Mouse (Mus musculus): ENCODE results near the gene Otoa.
A peak's percentile ranks its signal among the peaks of the same experiment; 100 is the strongest.

Otoa gene

DNA sequence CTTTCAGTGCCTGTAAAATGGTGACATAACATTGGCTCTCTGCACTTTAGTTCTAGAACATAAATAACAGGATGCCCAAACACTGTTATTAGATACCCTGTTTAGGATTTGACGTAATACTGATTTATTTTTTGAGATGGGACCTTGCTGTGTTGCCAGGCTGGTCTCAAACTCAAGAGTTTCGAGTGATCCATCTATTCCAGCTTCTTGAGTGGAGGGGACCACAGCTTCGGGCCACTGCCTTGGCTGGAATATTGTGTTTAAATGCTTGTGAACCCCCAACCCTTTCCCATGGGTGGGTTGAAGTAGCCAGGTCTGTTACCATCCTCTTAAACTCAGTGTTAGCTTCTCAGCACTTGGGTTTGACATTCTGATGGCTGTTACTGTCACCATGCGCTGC lies at the start of gene Otoa:
Otoa (plus strand) TSS at position 301 of the 400 bp plus-strand sequence.
- DNase-seq (ENCODE audit: extremely low read depth, low read depth, low spot score): no peak

DNA sequence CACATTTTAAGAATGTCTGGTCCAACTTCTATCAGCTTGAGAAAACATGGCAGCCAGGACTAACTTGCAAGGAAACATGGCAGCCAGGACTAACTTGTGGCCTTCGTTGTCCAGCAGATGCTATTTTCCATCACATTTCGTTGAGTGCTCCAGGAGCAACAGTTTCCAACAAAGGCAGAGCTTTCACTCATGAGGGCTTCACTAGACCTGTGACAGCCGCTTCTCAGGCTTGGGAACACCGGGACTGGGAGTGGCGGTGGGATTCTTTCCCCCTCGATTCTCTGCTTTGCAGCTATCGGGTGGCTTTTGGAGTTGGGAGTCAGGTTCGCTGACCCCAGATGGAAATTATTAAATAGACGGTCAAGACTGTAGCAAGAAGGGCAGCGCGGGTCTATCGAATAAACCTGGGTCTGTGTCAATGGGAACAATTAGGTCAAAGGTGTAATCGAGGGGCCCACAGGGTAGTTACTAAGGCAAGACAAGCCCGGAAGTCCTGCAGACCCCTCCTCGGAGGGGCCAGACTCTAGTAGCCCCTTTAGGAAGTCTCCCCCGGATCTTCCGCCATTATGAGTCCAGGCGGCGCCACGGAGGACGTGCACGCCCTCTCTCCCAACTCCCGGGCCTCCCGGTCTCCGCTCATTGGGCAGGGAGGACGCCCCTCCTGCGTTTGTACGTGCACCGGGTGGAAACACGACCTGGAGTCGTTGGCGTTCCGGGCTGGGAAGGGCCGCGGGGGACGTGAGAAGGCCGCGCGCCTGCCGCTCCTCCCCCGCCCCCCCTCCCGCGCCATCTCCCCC lies 47.4 kb upstream of the Otoa start, which contains the start of gene Mettl9:
Mettl9 (plus strand) TSS at position 590 of the 797 bp plus-strand sequence.
- DNase-seq (ENCODE audit: extremely low read depth, low read depth, low spot score): no peak

DNA sequence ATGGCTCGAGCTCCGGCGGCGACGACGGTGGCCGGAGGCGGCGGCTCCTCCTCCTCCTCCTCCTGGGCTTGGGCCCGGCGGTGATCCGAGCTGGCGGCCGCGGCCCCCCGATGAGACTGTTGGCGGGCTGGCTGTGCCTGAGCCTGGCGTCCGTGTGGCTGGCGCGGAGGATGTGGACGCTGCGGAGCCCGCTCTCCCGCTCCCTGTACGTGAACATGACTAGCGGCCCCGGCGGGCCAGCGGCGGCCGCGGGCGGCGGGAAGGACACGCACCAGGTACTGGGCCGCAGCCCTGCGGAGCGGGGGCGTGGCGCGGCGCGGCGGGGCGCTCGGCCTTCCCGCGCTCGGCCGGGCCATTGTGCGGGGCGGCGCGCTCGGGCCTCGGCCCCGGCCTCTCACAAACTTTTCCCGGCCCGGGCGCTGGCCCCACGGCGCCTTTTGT lies 46.7 kb upstream of the Otoa start:
- no peak for DNase-seq (ENCODE audit: extremely low read depth, low read depth, low spot score)

DNA sequence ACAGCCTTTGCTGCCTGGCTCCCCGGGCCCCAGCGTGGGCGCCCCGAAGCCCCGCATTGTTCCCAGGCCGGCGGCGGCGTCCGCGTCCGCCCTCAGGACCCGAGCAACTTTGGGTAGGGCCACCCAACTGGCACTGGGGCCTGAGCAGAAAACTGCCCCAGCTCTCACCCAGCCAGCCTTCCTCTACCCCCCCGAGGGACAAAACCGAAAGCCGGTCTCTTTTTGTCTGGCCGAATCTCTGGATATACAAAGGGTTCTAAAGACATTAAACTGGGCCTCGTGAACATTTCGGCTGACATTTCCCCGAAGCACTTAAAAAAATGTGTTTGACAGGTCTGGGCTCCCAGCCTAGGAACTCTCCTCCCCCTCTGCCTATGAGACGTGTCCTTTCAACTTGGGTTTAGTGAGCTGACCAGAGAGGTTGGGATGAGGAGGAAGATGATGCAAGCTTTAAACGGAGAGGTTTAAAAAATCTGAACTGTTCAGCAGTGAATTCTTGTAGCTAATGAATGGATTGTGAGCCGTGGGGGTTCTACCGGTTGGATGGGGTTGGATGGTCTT lies 46.2 kb upstream of the Otoa start:
- no peak for DNase-seq (ENCODE audit: extremely low read depth, low read depth, low spot score)

DNA sequence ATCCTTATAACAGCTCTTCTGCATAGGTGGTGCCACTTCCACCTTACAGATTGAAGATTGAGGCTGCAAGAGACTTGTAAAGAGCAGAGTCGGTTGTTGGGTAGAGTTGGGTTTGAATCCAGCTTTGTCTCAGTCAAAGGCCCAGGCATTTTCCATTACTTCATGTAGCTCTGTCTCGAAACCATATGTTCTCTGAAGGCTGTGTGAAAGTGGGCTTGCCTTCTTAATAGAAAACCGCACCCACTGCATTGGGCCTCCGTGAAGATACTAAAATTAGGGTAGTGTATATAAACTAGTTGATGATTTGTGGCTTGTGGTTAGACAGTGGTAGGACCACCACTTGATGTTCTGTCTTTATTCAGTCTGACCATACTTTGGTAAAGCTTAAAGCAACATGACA lies 40.9 kb upstream of the Otoa start:
- no peak for DNase-seq (ENCODE audit: extremely low read depth, low read depth, low spot score)

DNA sequence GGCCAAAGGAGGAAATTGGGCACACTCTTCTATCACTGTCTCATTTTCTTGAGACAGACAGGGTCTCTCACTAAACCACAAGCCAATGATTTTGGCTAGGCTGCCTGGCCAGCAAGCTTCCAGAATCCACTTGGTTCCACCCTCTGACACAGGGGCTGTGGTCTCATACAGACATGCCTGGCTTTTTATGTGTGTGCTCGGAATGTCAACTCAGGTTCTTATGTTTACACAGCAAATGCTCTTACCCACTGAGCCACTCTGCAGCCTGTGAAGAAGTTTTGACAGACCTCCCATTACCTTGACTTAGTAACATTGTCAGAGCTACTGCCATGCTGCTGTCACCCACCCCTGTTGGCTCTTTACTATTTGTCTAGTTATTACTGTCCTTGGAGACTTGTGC lies 39.5 kb upstream of the Otoa start:
- DNase-seq (ENCODE audit: extremely low read depth, low read depth, low spot score): no peak

DNA sequence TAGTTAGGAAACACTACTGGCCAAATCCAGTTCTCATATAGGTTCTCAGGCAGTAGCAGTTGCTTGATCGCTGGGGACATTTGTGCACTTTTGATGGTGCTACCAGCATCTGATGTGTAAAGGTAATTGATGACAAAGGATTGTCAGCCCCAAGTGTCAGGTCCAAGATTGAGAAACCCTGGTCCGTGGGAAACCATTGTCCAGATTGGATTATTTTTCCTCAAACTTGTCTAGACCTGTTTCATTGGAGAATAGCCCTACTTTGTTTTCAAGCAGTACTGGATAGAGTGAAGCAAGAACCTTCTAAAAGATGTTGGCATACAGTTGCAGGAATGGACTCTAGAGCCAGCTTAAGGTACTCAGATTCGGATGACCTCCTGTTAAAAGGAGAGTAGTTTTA lies 38.4 kb upstream of the Otoa start:
- peak; percentile 97 for DNase-seq (ENCODE audit: extremely low read depth, low read depth, low spot score)

DNA sequence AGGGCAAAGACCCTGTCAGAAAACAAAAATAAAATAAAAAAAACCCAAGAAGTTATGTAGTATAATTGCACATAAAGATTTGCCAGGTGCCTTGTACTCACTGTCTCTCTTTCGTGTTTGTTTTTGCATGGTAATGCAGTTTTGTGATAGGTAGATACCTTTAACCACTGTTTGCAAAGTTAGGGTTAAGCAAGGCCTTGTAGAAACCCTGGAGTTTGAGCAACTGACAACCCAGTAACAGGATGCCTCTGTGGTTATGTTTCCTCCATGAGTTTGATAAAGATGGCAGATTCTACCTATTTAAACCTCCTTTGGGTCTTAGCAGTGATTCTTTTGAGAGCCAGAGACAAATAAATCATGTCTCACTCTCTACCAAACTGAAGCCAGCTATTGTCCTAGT lies 37.9 kb upstream of the Otoa start:
- DNase-seq (ENCODE audit: extremely low read depth, low read depth, low spot score): no peak

DNA sequence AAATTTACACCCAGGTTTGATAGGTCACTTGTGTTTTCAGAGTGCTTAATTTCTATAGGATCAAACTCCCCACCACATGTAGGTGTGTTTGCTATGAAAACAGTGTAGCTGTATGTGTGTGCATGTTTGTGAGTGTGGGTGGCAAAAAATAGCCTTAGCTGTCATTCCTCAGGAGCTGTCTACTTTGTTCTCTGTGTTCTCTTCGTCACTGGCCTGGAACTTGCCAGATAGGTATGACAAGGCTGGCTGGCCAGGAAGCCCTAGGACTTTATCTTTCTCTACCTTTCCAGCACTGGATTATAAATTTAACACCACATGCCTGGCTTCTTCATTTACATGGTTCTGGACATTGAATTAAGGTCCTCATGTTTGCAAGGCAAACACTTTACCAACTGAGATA lies 37.2 kb upstream of the Otoa start:
- DNase-seq (ENCODE audit: extremely low read depth, low read depth, low spot score): peak; percentile 85

DNA sequence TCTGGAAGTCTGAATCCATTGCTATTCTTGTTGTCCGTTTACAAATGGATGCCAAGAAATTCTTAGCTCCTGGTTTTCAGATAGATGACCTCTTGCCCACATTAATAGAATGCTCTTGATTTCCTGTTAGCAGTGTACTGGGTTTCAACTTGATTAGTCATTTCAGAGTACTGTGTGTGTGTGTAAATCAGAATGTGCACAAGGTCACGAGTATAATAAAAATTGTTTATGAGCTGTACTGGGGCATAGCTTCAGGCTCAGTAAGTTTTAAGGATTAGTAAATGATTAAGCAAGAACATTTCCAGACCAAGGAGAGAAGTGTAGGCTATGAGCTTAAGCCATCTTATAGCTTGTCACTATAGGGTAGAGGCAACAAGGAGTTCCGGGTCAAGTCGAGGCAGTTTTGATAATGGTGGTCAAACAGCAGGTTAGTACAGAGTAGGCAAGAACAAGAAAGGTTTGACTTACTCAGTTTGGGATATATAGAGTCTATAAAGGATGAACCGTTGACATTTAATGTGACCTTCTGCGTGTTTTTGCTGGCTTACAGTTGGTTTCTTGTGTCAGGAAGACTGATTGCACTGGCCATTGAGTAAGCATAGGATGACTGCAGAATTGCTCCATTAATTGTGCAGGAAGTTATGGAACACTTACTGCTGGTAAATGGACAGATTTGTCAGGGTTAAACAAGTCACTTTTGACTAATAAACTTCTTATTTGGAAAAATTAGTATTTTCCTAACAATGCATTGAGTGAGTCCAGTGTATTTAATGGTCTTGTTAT lies 35.6 kb upstream of the Otoa start:
- DNase-seq (ENCODE audit: extremely low read depth, low read depth, low spot score): peak; percentile 96

DNA sequence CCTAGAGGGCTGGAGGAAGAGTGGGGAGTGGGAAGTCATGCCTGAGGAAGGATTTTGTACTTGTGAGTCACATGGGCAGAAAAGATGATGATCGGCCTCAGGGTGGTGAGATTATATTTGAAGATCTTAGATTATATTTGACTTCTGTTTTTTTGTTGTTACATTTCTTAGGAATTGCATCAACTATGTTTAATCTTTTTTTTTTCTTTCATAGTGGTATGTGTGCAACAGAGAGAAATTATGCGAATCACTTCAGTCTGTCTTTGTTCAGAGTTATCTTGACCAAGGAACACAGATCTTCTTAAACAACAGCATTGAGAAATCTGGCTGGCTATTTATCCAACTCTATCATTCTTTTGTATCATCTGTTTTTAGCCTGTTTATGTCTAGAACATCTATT lies 33.8 kb upstream of the Otoa start:
- no peak for DNase-seq (ENCODE audit: extremely low read depth, low read depth, low spot score)

DNA sequence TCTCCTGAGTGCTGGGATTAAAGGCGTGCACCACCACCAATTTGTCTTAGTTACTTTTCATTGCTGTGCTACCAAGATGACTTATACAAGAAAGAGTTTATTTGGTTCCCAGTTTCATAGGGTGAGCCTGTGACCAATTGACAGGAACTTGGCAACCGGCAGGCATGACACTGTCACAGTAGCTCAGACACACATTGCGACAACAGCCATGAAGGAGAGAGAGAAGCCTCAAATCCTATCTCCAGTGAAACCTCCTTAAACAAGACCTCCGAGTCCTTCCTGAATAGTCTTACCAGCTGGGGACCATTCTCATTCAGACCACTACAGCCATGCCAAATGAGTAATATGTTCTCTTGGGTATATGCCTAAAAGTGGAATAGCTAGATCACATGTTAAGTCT lies 28.4 kb upstream of the Otoa start:
- no peak for DNase-seq (ENCODE audit: extremely low read depth, low read depth, low spot score)

DNA sequence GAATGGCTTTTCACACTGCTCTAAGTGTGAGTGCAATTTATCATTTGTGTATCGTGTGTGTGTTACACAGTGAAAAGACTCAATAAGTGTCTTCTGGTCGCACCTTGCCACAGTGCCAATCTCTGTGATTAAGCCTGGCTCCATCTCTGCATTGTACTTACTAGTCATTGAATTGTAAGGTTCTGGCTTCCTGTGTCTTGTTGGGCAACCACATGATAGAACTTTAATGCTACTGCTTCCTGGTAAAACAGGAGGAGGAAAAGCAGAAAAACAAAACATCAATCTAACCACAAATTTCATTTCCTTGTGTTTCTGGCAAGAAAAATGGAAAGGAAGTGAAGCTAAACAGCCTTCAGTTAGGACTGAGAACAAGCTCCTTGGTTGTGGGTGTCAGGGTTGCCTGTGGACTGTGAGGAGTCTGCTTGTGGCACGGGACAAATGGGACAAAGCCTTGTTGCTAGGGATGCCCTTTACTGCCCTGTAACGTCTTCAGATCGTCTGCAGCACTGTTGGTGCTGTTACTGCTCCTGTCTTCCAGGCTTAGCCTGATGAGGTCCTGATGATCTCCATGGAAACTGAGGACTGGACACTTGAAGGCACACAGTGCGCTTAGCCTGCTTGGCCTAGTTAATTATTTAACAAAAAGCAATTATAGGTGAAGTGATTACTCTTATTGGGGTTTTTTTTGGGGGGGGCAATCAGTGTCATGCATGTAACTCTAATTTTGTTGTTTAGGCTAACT lies 21.8 kb upstream of the Otoa start:
- DNase-seq (ENCODE audit: extremely low read depth, low read depth, low spot score): no peak

DNA sequence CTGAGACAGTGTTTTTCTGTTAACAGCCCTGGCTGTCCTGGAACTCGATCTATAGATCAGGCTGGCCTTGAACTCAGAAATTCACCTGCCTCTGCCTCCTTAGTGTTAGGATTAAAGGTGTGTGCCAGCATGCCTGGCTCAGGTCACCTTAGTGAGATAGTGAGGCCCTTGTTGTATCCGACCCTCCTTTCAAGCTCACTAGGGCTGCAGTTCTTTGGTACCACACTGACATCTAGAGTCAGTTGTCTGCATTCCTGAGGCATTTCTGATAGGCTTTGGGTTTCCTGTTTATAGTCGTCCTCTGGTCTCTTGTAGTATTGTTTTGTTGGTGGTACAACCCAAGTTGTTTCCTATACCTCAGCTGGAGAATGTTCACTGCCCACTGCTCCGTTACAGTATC lies 17.1 kb upstream of the Otoa start:
- DNase-seq (ENCODE audit: extremely low read depth, low read depth, low spot score): no peak

DNA sequence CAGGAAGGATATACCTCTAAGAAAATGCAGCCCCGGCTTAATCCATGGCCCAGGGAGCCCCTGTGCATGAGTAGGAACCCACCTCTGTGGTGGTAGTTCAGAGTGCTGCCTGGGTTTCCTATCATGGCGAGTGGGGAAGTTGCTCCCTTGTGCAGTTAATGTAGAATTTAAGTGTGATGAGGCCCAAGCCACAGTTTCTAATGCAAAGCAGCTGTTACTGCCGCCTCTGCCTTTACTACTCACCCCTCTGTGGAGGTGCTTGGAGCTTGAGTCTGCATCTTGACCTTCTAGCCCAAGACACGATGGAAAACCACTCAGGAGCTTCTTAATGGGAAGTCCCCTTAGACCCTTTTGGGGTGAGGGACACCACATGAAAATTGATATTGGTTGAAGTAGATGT lies 10.2 kb upstream of the Otoa start:
- DNase-seq (ENCODE audit: extremely low read depth, low read depth, low spot score): no peak

DNA sequence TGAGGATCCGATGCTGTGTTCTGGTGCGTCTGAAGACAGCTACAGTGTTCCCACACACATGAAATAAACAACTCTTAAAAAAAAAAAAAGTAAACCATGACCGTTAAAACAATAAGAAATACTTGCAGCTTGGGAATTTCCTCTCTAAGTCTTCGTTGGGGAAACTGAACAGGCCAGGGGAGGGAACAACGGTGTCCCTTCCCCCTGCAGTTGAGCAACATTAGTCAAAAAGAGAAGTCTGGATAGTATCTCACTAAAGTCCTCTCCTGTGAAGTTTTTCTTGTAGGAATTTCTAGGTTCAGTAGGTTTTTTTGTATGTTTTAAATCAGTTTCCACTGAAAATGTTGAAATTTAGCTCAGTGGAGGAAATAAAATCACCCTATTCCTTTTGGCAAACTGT lies 8.9 kb upstream of the Otoa start:
- DNase-seq (ENCODE audit: extremely low read depth, low read depth, low spot score): no peak

DNA sequence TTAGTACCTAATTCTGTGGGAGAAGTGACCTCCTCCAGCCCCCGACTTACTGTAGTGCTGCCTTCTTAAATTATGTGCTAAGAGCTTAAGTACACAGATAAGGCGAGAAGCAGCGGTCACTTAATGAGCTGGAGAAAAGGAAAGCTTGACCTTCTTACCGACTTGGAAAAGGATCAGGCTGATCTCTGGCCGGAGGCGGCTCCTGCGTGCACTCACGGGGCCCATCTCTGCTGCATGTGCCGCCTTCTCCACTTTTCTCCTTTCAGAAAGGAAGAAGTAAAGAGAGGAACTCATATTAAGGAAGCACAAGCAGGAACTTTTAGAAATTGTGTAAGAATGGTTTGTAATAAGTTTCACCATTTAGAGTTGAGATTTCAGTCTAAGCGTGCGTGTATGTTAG lies 7.2 kb upstream of the Otoa start, which contains the start of gene Igsf6:
Igsf6 (minus strand) TSS at position 292 of the 400 bp plus-strand sequence.
- no peak for DNase-seq (ENCODE audit: extremely low read depth, low read depth, low spot score)

DNA sequence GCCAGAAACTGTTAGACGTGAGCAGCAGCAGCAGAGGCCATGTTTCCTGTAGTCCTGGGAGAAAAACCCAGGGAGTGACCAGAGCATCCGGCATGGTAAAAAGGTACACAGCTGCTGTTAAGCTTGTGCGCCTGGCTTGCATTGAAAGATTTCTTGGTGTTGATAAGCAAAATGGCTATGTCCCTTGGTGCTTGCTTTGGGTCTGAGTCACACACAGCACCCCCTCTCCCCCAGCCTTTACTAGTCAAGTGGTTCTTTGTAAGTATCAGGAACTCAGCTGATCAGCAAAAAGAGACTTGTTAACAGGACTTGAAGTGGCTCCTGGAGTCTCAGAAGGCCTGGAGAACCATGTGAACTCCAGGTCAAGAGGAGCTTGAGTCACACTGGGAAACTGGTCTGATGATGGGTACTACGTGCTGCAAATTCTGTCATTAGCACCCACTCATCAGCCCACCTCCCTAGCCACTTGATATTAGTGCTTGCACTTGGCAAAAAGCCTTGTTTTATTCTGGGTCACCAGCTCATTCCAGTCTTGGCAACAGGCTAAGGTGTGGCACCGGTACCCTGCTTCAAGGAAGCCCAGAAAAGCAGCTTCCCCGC lies 6.5 kb upstream of the Otoa start:
- DNase-seq (ENCODE audit: extremely low read depth, low read depth, low spot score): no peak

DNA sequence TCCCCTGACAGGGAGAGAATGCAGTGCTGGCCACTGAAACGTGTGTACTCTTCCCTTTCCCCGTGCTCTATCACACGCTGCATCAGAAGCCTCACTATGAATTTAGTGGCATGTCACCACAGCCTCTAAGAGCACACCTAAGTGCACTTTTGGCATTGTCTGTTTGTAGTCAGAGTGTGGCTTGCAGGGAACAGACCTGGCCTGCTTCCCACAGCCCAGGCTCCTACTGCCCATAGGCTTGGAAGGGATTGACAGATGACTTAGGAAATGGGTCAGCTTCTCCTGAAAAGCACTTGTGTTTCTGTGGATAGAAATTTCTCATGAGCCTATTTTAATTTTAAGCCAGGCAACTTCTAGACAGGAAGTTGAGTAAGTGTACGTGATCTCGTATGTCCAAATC lies 6.0 kb upstream of the Otoa start:
- no peak for DNase-seq (ENCODE audit: extremely low read depth, low read depth, low spot score)

DNA sequence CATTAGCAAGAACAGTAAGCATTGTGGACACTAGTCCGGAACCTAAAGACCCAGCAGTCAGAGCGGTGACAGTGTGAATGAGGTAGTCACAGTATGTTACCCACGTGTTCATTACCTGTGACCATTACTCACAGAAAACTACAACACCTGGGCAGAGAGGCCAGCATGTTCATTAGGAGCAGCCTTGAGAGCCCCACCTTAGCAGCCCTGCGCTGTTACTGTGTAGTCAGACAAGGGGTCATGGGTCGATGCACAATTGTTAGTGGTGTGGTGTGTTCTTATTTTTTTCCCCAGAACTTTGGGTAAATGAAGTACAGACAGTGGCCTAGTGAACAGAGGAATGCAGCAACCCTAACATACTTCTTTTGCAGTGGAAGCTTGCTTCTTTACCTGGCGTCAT lies 4.1 kb upstream of the Otoa start:
- no peak for DNase-seq (ENCODE audit: extremely low read depth, low read depth, low spot score)

DNA sequence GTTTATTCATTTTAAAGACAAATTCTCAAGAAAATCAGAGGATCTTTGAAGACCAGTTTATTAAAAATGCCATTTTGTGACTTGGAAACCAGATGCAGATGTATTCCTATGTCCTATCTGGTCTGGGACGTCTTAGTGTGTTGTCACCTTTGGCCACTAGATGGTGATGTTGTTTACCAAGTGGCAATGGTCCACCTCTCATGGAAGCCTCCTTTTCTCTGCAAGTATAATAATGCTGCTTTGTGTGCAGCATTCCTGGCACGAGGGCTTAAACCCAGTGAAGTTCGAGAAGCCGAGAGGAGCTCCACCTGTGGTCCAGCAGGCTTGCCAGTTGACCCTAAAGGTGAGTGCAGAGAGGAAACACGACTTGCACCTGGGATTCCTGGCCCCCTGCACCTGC lies 3.6 kb upstream of the Otoa start:
- DNase-seq (ENCODE audit: extremely low read depth, low read depth, low spot score): no peak
